Mouse (Mus musculus) olfactory bulb, adult 2 months (tissue): ENCODE data around the gene Nkg7.

ENCODE experiments used
- CTCF ChIP-seq: fragments of 200-500 bp; IDR thresholded peaks from 2 replicates; pipeline ENCODE4 v1.5.1; 2012; ENCODE audit warnings: low read depth, mild to moderate bottlenecking, low read length, moderate library complexity; ENCODE audit not compliant: insufficient read depth
- POLR2A ChIP-seq: fragments of 200-500 bp; IDR thresholded peaks from 2 replicates; pipeline ENCODE4 v1.6.1; 2012; ENCODE audit warnings: mild to moderate bottlenecking, low read depth, low read length, moderate library complexity; ENCODE audit not compliant: insufficient read depth

GRCm38 (mm10) chr7:43422995-43423617 is 13.8 kb upstream of the Nkg7 start:
- TF ChIP-seq POLR2A, result no peak
- peak; percentile 87 for TF ChIP-seq CTCF
